Mouse (Mus musculus) c-Kit-positive CD71-positive TER-119-negative erythroid progenitor cells, embryonic 14.5 days (primary cell): ENCODE results near the gene Tex2.

Experiments
- DNase-seq: peaks from one replicate; pipeline ENCODE4 v3.0.0-alpha.2; 2013; ENCODE audit warnings: low read depth

Tex2 gene

GRCm38 (mm10) chr11:106484875-106485274, 128.3 kb downstream of the Tex2 start:
- no peak for DNase-seq

- DNase-seq: no peak
Observed at GRCm38 (mm10) chr11:106482867-106483266, 130.4 kb downstream of the Tex2 start.

GRCm38 (mm10) chr11:106481651-106482050, 131.6 kb downstream of the Tex2 start:
- no peak for DNase-seq

GRCm38 (mm10) chr11:106480530-106480885, 132.7 kb downstream of the Tex2 start:
- DNase-seq: no peak

- no peak for DNase-seq
Observed at GRCm38 (mm10) chr11:106479619-106480529, 133.3 kb downstream of the Tex2 start.

GRCm38 (mm10) chr11:106478745-106479144, 134.5 kb downstream of the Tex2 start:
- DNase-seq: no peak

GRCm38 (mm10) chr11:106477505-106478160, 135.6 kb downstream of the Tex2 start:
- DNase-seq: no peak

GRCm38 (mm10) chr11:106475309-106475708, 137.9 kb downstream of the Tex2 start:
- DNase-seq: no peak

- no peak for DNase-seq
Observed at GRCm38 (mm10) chr11:106471629-106472028, 141.6 kb downstream of the Tex2 start.

GRCm38 (mm10) chr11:106468509-106468908, 144.7 kb downstream of the Tex2 start:
- no peak for DNase-seq

- no peak for DNase-seq
Observed at GRCm38 (mm10) chr11:106465932-106466331, 147.3 kb downstream of the Tex2 start.

GRCm38 (mm10) chr11:106465545-106465903, 147.7 kb downstream of the Tex2 start:
- DNase-seq: no peak

- DNase-seq: no peak
Observed at GRCm38 (mm10) chr11:106464681-106465544, 148.3 kb downstream of the Tex2 start.

- no peak for DNase-seq
Observed at GRCm38 (mm10) chr11:106463845-106464244, 149.4 kb downstream of the Tex2 start.

- DNase-seq: no peak
Observed at GRCm38 (mm10) chr11:106462309-106462708, 150.9 kb downstream of the Tex2 start.

- DNase-seq: no peak
Observed at GRCm38 (mm10) chr11:106461145-106461932, 151.9 kb downstream of the Tex2 start.

- no peak for DNase-seq
Observed at GRCm38 (mm10) chr11:106460671-106461070, 152.6 kb downstream of the Tex2 start.

- DNase-seq: no peak
Observed at GRCm38 (mm10) chr11:106458540-106458939, 154.7 kb downstream of the Tex2 start.
